Mouse (Mus musculus): ENCODE data around the gene Egf.

Gene Egf

DNA sequence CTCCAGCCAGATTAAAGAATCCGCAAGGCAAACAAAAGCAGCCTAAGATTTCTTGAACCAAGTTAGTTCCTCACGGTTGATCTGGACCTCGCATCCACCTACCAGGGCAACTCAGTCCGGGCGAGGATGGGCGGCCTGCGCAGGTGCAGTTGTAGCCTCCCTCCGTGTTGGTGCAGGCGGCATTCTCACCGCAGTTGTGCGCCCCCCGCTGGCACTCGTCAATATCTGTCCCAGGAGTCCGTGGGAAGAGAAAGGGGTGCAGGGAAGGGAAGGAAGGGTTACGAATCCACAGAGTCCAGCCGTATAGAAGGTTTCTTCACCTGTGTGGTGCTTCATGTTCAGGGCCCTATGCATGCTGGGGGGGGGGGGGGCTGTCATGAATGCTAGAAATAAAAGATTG is 62.3 kb downstream of the Egf start:
- DNase-seq (ENCODE audit: low read depth, low spot score) = no peak
- Histone ChIP-seq H3K27me3 (ENCODE audit: control insufficient read depth, insufficient read depth, low read length, poor library complexity, severe bottlenecking) (no peaks in the 10 kb centered on the region), H3K36me3 (ENCODE audit: control insufficient read depth, insufficient read depth, low read length, poor library complexity, severe bottlenecking) (no peaks in the 10 kb centered on the region)

DNA sequence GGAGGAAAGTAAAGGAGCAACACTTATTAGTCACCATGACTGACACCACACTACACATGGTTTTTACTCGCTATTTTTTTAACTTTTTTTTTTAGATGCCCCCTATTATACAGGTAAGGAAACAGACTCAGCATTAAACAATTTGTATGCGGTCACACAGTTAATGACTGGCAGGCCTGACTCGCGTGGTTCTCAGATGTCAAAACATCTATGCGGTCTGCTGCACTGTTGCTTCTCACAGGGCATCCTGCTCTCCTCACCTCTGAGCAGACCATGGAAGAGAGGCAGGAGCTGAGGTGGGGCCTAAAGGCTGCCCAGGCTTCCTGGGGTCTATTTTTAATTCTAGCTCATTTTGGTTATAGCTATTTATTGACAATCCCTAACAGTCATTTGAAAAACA is 67.7 kb downstream of the Egf start:
- H3K27me3 ChIP-seq (ENCODE audit: control insufficient read depth, insufficient read depth, low read length, poor library complexity, severe bottlenecking) = no peaks in the 10 kb centered on the region
- no peaks in the 10 kb centered on the region for H3K36me3 ChIP-seq (ENCODE audit: control insufficient read depth, insufficient read depth, low read length, poor library complexity, severe bottlenecking)
- DNase-seq (ENCODE audit: low read depth, low spot score) = no peak

DNA sequence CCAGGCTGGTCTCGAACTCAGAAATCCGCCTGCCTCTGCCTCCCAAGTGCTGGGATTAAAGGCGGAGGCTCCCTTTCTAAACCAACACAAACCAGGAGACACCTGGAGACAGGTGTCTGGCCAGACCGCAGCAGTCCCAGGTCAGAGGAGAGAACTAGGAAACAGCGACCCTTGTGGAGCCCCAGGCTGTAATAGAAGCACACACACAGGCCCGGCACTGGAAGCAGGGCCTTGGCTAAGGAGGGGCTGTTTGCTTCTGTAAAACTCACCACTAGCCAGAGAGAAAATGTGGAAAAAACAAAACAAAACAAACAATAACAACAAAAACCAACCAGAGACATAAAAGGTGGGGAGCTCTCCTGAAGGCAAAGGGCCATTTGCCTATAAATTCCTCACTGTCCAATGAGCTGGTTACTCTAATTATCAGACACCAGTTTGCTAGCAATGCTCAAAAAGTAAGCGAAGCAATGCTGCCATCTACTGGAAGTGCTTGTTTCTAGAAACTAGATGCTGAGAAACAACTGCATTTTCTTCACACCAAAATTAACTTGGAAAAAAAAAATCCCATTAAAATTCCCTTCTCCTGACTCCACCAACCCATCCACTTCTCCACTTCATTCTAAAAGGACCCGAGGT is 68.3 kb downstream of the Egf start:
- DNase-seq (ENCODE audit: low read depth, low spot score) = peak; percentile 81
- Histone ChIP-seq H3K36me3 (ENCODE audit: control insufficient read depth, insufficient read depth, low read length, poor library complexity, severe bottlenecking) (no peaks in the 10 kb centered on the region), H3K27me3 (ENCODE audit: control insufficient read depth, insufficient read depth, low read length, poor library complexity, severe bottlenecking) (no peaks in the 10 kb centered on the region)

DNA sequence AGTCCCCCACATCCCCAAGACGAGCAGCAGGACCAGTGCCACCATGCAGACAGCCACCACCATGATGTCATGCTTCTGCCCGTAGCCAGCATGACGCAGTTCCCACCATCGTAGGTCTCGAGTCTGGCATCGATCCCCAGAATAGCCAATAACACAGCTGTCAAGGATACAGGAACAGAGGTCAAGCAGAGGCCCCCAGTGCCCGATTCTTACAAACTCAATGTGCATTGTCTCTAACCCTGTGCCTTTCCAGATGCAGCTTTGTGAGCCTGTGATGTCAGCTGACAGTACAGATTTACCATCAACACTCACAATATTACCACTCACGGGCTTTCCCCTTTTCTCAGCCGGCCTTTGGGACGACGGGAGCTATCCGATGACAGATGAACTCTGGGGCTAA is 68.9 kb downstream of the Egf start:
- H3K36me3 ChIP-seq (ENCODE audit: control insufficient read depth, insufficient read depth, low read length, poor library complexity, severe bottlenecking) = no peaks in the 10 kb centered on the region
- DNase-seq (ENCODE audit: low read depth, low spot score) = no peak
- no peaks in the 10 kb centered on the region for H3K27me3 ChIP-seq (ENCODE audit: control insufficient read depth, insufficient read depth, low read length, poor library complexity, severe bottlenecking)

DNA sequence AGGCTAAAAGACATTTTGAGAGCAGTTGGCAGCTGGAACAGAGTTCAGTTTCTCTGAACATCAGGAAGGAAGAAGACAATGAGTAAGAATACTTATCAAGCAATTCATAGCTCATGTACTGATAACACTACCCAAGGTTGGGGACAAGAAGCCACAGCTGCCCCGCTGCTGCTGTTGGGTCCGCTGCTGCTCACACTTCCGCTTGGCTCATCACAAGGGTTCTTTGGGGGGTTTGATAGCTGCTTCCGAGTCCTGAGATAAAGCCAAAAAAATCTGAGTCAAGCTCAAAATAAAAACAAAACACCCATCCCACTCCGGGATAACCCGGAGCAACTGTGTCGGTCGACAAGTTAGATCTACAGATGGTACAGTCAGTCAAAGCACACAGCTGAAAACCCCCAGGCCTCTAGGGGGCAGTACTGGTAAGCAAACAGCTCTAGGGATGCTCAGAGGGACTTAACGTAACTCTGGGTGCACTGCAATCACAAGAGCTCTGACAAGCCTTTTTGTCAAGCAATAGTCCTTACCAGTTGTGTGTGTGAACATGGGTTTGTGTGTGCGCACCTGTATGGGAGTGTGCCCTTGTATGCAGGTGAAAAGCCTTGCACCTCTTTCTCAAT is 71.9 kb downstream of the Egf start:
- H3K36me3 ChIP-seq (ENCODE audit: control insufficient read depth, insufficient read depth, low read length, poor library complexity, severe bottlenecking) = no peaks in the 10 kb centered on the region
- no peaks in the 10 kb centered on the region for H3K27me3 ChIP-seq (ENCODE audit: control insufficient read depth, insufficient read depth, low read length, poor library complexity, severe bottlenecking)
- peak; percentile 41 for DNase-seq (ENCODE audit: low read depth, low spot score)

DNA sequence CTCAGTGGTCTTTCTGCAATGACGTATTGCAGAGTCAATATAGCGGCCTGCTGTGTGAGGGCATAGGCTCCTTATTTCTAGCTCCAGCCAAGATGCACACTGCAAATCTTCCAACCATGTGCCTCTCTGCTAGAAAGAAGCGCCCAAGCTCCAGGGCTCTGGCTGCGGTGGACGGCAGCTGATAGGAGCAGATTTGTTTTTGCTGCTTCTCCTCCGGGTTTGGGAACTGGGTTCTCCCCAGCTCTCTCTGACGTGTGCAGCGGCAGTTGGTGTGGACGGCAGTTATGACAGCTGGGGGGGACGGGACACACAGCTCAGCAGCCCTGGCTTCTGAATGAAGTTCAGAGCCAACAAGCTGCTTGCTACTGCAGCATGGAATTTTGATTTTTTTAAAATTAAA is 72.7 kb downstream of the Egf start:
- Histone ChIP-seq H3K27me3 (ENCODE audit: control insufficient read depth, insufficient read depth, low read length, poor library complexity, severe bottlenecking) (no peaks in the 10 kb centered on the region), H3K36me3 (ENCODE audit: control insufficient read depth, insufficient read depth, low read length, poor library complexity, severe bottlenecking) (no peaks in the 10 kb centered on the region)
- no peak for DNase-seq (ENCODE audit: low read depth, low spot score)

DNA sequence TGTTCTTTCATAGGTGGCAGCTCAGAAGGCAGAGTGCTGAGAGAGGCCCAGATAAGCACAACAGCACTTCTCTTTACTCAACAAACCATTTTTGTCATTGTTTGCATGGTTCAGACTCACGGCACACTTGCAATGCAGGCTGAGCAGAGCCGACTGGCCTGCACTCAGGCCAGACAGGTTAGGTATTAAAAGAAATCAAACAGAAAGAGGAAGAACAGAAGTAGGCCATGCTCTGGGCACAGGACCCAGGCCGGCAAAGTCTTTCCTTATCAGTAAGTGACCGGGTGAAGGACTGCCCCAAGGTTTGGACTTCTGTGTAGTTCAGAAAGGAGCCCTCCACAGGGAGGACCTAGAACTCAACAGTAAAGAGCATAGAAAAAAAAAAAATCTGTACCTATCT is 73.3 kb downstream of the Egf start:
- DNase-seq (ENCODE audit: low read depth, low spot score) = no peak
- H3K36me3 ChIP-seq (ENCODE audit: control insufficient read depth, insufficient read depth, low read length, poor library complexity, severe bottlenecking) = no peaks in the 10 kb centered on the region
- no peaks in the 10 kb centered on the region for H3K27me3 ChIP-seq (ENCODE audit: control insufficient read depth, insufficient read depth, low read length, poor library complexity, severe bottlenecking)

DNA sequence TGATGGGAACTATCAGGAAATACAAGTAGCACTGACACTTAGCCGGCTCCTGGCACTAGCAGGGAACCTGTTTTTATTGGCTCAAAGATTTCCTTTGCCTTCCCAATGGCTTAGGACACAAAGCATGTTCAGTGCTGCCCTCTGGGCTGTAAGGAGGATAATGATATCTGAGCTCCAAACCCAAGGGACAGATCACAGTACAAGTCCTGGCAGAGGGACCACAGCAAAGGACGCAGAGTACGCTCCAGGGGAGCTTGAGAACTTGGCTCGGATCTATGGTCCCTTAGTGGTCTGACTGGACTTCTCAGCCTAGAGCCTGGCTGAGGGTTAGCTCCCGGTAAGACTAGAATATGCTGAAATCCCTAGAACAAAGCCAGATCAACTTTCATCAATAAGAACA is 74.9 kb downstream of the Egf start:
- Histone ChIP-seq H3K36me3 (ENCODE audit: control insufficient read depth, insufficient read depth, low read length, poor library complexity, severe bottlenecking) (no peaks in the 10 kb centered on the region), H3K27me3 (ENCODE audit: control insufficient read depth, insufficient read depth, low read length, poor library complexity, severe bottlenecking) (no peaks in the 10 kb centered on the region)
- no peak for DNase-seq (ENCODE audit: low read depth, low spot score)

DNA sequence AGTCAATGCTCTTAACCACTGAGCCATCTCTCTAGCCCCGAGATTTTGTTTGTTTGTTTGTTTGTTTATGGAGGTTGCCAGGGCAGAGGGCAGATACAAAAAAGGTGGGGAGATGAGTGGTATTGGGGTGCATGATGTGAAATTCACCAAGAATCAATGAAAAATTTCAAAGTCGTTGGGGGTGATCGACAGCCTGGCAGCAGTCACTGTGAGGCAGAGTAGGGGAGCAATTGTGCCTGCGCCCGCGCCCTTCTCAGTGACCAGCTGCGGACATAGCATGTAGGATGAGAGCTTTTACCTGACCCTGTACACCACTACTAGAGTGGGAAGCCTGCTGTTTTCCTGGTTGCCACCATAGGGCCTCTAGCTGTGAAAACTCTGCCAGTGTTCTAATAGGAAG is 79.2 kb downstream of the Egf start:
- no peak for DNase-seq (ENCODE audit: low read depth, low spot score)
- H3K27me3 ChIP-seq (ENCODE audit: control insufficient read depth, insufficient read depth, low read length, poor library complexity, severe bottlenecking) = no peaks in the 10 kb centered on the region
- no peaks in the 10 kb centered on the region for H3K36me3 ChIP-seq (ENCODE audit: control insufficient read depth, insufficient read depth, low read length, poor library complexity, severe bottlenecking)

DNA sequence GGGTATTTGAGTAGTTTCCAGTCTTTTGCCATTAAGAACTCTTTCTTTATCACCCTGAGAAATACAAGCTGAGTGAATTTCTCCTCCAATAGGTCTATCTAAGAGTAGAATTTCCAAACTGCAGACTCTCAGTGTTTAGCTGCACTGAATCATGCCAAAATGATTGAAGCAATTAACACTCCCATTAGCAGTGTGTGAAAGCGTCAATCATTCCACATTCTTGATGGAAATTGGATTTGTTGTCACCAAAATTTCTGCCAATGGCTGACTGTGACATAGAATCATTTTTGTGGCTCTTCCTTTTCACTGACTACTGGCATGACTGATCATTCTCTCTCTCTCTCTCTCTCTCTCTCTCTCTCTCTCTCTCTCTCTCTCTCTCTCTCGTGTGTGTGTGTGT is 91.2 kb downstream of the Egf start:
- H3K36me3 ChIP-seq (ENCODE audit: control insufficient read depth, insufficient read depth, low read length, poor library complexity, severe bottlenecking) = no peaks in the 10 kb centered on the region
- no peak for DNase-seq (ENCODE audit: low read depth, low spot score)
- no peaks in the 10 kb centered on the region for H3K27me3 ChIP-seq (ENCODE audit: control insufficient read depth, insufficient read depth, low read length, poor library complexity, severe bottlenecking)

DNA sequence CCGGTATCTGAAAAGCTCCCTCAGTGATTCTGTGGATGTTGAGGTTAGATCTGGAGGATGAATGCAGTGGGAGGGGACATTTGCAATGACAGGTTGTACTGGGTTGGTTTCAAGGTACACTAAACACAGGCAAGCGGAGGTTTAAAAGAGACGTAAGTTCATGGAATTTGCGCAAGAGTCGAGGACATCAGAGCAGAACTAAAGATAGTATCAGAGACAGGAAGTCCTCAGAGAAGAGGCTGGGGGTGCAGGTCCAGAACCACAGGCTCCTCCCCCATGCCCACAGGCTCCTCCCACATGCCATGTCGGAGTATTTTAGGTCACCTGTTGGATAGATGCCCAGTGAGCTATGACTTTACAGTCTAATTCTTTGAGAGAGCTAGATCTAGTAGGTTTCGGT is 96.3 kb downstream of the Egf start:
- Histone ChIP-seq H3K27me3 (ENCODE audit: control insufficient read depth, insufficient read depth, low read length, poor library complexity, severe bottlenecking) (no peaks in the 10 kb centered on the region), H3K36me3 (ENCODE audit: control insufficient read depth, insufficient read depth, low read length, poor library complexity, severe bottlenecking) (no peaks in the 10 kb centered on the region)
- DNase-seq (ENCODE audit: low read depth, low spot score) = peak; percentile 42

DNA sequence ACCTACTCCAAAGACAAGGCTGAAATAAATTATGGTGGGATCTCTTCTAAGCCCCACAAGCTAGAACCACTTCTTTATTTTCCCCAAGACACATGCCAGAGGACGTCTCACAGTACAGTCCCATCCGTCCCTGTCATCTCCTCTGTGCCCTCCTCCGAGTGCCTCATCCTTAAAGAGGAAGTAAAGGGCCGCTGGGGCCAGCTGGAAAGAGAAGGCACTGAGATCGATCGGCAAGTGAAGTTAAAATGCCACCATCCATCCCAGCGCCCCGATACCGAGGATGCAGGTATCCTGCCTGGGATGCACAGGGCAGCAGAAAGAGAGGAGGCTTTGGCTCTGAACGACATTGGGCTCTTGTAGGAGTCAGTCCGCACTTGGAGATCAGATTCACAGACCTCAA is 97.3 kb downstream of the Egf start:
- Histone ChIP-seq H3K27me3 (ENCODE audit: control insufficient read depth, insufficient read depth, low read length, poor library complexity, severe bottlenecking) (no peaks in the 10 kb centered on the region), H3K36me3 (ENCODE audit: control insufficient read depth, insufficient read depth, low read length, poor library complexity, severe bottlenecking) (no peaks in the 10 kb centered on the region)
- DNase-seq (ENCODE audit: low read depth, low spot score) = no peak

DNA sequence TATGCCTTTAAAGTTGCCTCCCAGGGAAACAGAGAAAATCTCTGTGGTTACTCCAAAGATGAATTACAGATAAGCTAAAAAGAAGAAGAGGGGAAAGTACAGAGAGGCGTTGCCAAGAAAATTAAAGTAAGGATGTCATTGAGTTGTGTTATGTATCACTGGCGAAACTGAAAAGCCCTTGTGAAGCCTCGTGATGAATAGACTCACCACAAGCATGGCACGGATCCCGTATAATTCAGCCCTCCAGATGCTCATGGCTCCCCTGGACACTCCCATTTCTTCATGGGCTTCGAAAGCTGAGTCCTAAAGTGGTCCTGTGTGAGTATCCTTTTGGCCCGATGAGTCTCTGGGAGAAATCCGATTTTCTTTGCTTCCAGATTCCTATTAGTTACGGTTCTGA is 97.9 kb downstream of the Egf start:
- H3K36me3 ChIP-seq (ENCODE audit: control insufficient read depth, insufficient read depth, low read length, poor library complexity, severe bottlenecking) = no peaks in the 10 kb centered on the region
- DNase-seq (ENCODE audit: low read depth, low spot score) = no peak

DNA sequence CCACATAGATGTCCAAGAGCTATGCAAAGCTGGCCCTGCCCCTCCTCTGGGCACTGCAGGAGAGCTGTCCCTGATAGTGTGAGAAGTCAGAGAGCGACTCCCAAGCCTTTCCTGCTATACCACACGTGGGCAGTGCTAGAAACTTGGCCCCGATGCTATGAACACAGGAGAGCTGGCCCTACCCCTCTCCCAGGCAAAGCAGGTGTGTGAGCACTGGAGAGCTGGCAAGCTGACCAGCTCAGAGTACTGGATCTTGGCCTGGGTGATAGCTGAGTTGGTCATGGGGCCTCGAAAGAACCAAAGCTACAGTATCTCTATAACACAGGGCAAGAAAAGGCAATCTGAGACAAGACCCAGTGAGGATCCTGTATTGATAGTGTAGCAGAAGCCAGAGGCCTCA is 98.6 kb downstream of the Egf start:
- DNase-seq (ENCODE audit: low read depth, low spot score) = no peak
- no peaks in the 10 kb centered on the region for H3K36me3 ChIP-seq (ENCODE audit: control insufficient read depth, insufficient read depth, low read length, poor library complexity, severe bottlenecking)
- H3K27me3 ChIP-seq (ENCODE audit: control insufficient read depth, insufficient read depth, low read length, poor library complexity, severe bottlenecking) = no peaks in the 10 kb centered on the region

More for the DNA sequence above, 97.9 kb downstream of the Egf start:
- H3K27me3 ChIP-seq (ENCODE audit: control insufficient read depth, insufficient read depth, low read length, poor library complexity, severe bottlenecking) = no peaks in the 10 kb centered on the region

DNA sequence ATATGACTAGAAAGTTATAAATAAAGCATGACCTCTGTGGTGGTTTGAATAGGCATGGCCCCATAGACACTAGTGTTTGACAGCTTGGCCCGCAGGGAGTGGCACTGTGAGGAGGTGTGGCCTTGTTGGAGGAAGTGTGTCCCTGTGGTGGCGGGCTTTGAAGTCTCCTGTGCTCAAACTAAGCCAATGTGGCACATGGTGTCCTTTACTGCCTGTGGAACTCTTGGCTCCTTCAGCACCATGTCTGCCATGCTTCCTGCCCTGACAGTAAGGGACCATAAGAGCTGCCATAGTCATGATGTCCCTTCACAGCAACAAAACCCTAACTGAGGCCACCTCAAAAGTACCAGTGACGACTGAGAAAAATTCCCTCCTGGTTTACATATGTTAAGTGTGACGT is 102.6 kb downstream of the Egf start:
- Histone ChIP-seq H3K27me3 (ENCODE audit: control insufficient read depth, insufficient read depth, low read length, poor library complexity, severe bottlenecking) (no peaks in the 10 kb centered on the region), H3K36me3 (ENCODE audit: control insufficient read depth, insufficient read depth, low read length, poor library complexity, severe bottlenecking) (no peaks in the 10 kb centered on the region)
- no peak for DNase-seq (ENCODE audit: low read depth, low spot score)

DNA sequence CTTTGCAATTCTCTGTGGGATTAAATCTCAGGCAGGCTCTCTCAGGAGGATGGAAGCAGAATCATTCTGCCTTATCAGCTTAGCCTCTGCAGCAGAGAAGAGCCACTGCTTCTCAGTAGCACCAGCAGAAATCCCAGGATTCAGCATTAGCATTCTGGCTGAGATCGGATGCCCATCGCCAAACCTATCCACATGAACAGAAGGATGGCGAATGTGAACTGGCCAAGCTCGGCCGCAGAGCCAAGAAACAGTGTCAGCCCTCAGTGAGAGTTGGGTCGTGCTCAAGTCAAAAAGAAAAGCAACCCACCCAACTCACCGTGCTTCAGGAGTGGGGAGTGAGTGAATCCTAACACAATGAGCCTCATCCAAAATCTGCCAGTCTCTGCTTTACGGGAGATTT is 103.4 kb downstream of the Egf start:
- no peak for DNase-seq (ENCODE audit: low read depth, low spot score)
- H3K27me3 ChIP-seq (ENCODE audit: control insufficient read depth, insufficient read depth, low read length, poor library complexity, severe bottlenecking) = no peaks in the 10 kb centered on the region
- no peaks in the 10 kb centered on the region for H3K36me3 ChIP-seq (ENCODE audit: control insufficient read depth, insufficient read depth, low read length, poor library complexity, severe bottlenecking)
